Mouse (Mus musculus): ENCODE results near the gene Gm20219. TPM values are rescaled to one million over a fixed set of nuclear protein-coding genes. Genes with fewer than 3 reads are reported as not detected.

Gm20219 gene
- total RNA-seq, 2 experiments from 2014 or later: 1.1 to 1.8 TPM

Other genes starting within 250 kb of the Gm20219 start
- gene Kdm4b, start 228.3 kb downstream of the Gm20219 start, total RNA-seq (2021): 10 to 100 TPM; 75.0 to 87.7 TPM
- gene Ptprs, start 77.9 kb downstream of the Gm20219 start, total RNA-seq (2021): 100 to 1,000 TPM; 644 to 661 TPM
- not detected for gene Znrf4, start 42.0 kb downstream of the Gm20219 start, total RNA-seq (2021)
- 100 to 1,000 TPM; 100 to 111 TPM for gene Safb2, start 30.2 kb upstream of the Gm20219 start, total RNA-seq (2021)
- 100 to 1,000 TPM; 136 to 137 TPM for gene Safb, start 30.4 kb upstream of the Gm20219 start, total RNA-seq (2021)
- gene 2410015M20Rik, start 55.4 kb upstream of the Gm20219 start, total RNA-seq (2021): 100 to 1,000 TPM; 168 to 176 TPM
- gene Rpl36, start 59.0 kb upstream of the Gm20219 start, total RNA-seq (2021): 100 to 1,000 TPM; 342 to 390 TPM
- gene Lonp1, start 72.5 kb upstream of the Gm20219 start, total RNA-seq (2021): 10 to 100 TPM; 65.6 to 66.7 TPM
- gene Catsperd, start 73.8 kb upstream of the Gm20219 start, total RNA-seq (2021): under 1 TPM; 0.49 to 0.62 TPM
- 10 to 100 TPM; 87.2 to 92.9 TPM for gene Ranbp3, start 118.9 kb upstream of the Gm20219 start, total RNA-seq (2021)
- gene Ndufa11, start 163.4 kb upstream of the Gm20219 start, total RNA-seq (2021): 100 to 1,000 TPM; 227 to 229 TPM
- 1 to 10 TPM; 7.8 to 8.0 TPM for gene Vmac, start 163.6 kb upstream of the Gm20219 start, total RNA-seq (2021)
- 1 to 10 TPM; 2.6 to 4.5 TPM for gene Nrtn, start 203.1 kb upstream of the Gm20219 start, total RNA-seq (2021)
- 10 to 100 TPM; 66.2 to 75.0 TPM for gene Dus3l, start 210.4 kb upstream of the Gm20219 start, total RNA-seq (2021)
- gene Prr22, start 215.9 kb upstream of the Gm20219 start, total RNA-seq (2021): under 1 TPM; 0.51 to 0.94 TPM

Measured in left cerebral cortex, postnatal 14 days (tissue).